Mouse (Mus musculus) liver, embryonic 14.5 days (tissue): Measurements from ENCODE around the gene Gck. TPM values are rescaled to one million over a fixed set of nuclear protein-coding genes. Genes with fewer than 3 reads are reported as not detected.

Experiments
- ATAC-seq: fragments of 200-750 bp; cut with Nextera tagmentation; 2 replicates; pipeline ENCODE4 v1.8.0; 2017; ENCODE audit warnings: moderate number of reproducible peaks, mild to moderate bottlenecking, moderate library complexity; ENCODE audit not compliant: insufficient read depth
- DNase-seq, 3 experiments: peaks; one replicate each; pipeline ENCODE4 v3.0.0-alpha.2; 2012 to 2013; ENCODE audit warnings: low read depth in 3 of 3, low spot score in 3 of 3
- H3K27ac ChIP-seq: fragments of 300-500 bp; sonication (generic); 2 replicates; pipeline ENCODE4 v1.5.1; 2014; ENCODE audit warnings: moderate library complexity, mild to moderate bottlenecking, control low read depth, inconsistent platforms
- H3K27me3 ChIP-seq: fragments of 300-500 bp; sonication (generic); 2 replicates; pipeline ENCODE4 v1.6.1; 2014; ENCODE audit warnings: mild to moderate bottlenecking, low read length, moderate library complexity; ENCODE audit not compliant: control insufficient read depth, insufficient read depth
- H3K36me3 ChIP-seq: fragments of 300-500 bp; sonication (generic); replicated peaks from 2 replicates; pipeline ENCODE4 v1.6.1; 2014; ENCODE audit warnings: low read depth; ENCODE audit not compliant: control insufficient read depth, insufficient read depth
- H3K4me1 ChIP-seq, 2 experiments: fragments of 200-500 bp in 1 of 2; fragments of 300-500 bp in 1 of 2; sonication (generic) in 1 of 2; replicated peaks; 2 replicates each; pipeline ENCODE4 v1.6.1; 2012 to 2014; ENCODE audit warnings: antibody characterized with exemption in 1 of 2, inconsistent platforms in 1 of 2, low read length in 1 of 2; ENCODE audit not compliant: control insufficient read depth in 2 of 2, insufficient read depth in 2 of 2
- H3K4me2 ChIP-seq: fragments of 300-500 bp; sonication (generic); 2 replicates; pipeline ENCODE4 v1.6.1; 2014; ENCODE audit warnings: low read depth, mild to moderate bottlenecking, control low read depth, moderate library complexity
- H3K4me3 ChIP-seq, 2 experiments: fragments of 200-500 bp in 1 of 2; fragments of 300-500 bp in 1 of 2; sonication (generic) in 1 of 2; 2 replicates each; pipeline ENCODE4 v1.5.1; 2012 to 2014; ENCODE audit warnings: low read depth in 2 of 2, low read length in 2 of 2, mild to moderate bottlenecking in 2 of 2, control low read depth in 1 of 2, inconsistent platforms in 1 of 2, moderate library complexity in 1 of 2; ENCODE audit not compliant: insufficient read depth in 1 of 2
- H3K9ac ChIP-seq: fragments of 300-500 bp; sonication (generic); replicated peaks from 2 replicates; pipeline ENCODE4 v1.6.1; 2014; ENCODE audit warnings: mild to moderate bottlenecking, control low read depth, moderate library complexity
- H3K9me3 ChIP-seq: fragments of 300-500 bp; sonication (generic); 2 replicates; pipeline ENCODE4 v1.6.1; 2016; ENCODE audit warnings: low read length, mixed read lengths; ENCODE audit not compliant: control insufficient read depth
- CTCF ChIP-seq: IDR thresholded peaks from 2 replicates; pipeline ENCODE4 v1.5.1; 2016; ENCODE audit warnings: antibody characterized with exemption, low read depth, control low read depth
- EP300 ChIP-seq: IDR thresholded peaks from 2 replicates; pipeline ENCODE4 v1.6.1; 2016; ENCODE audit warnings: antibody characterized with exemption, low read depth
- WGBS: fragments of 180-500 bp; shearing (Covaris S2); extraction: QIAGEN DNeasy Blood & Tissue Kit; methylation state at CpG from one replicate; pipeline ENCODE4 v1.1.7; 2014; ENCODE audit not compliant: insufficient replicate concordance; 5-methylcytosine and 5-hydroxymethylcytosine counted together
- polyA plus RNA-seq, 2 experiments: library from polyadenylated mRNA; depleted of rRNA in 1 of 2; stranded (reverse) in 1 of 2; unstranded in 1 of 2; fragments of >200 nt; fragmentation: Nextera tagmentation in 1 of 2; extraction: Ambion mirVana in 1 of 2; gene quantifications; 2 replicates each; pipeline versions ENCODE4 v1.2.1 to v1.2.3; 2012 to 2014

Gck gene
- polyA plus RNA-seq, 2 experiments: 0.15 to 0.20 TPM

DNA sequence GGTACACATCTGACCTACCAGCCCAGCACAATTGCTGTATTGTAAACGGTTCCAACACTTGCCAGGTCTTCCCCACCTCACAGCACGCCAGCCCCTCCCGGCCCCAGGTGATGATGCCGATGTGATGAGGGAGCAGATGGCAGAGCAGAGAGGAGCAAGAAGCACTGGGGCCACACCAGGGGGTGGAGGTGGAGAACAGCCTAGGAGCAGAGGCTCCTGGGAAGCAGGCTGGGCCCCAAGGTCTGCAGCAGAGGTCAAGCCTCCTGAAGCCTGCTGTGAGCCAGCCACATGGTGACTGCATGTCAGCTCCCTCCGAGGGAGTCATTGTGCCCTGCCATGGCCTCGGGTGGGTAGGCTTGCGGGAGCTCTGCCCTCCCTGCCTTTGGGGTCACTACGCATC is 30.7 kb upstream of the Gck start:
- ATAC-seq: no peak
- Histone ChIP-seq H3K36me3 (no peaks in the 10 kb centered on the region), H3K4me2 (no peak overlapping the region), H3K9ac (no peak overlapping the region), H3K4me1 (no peaks in the 10 kb centered on the region), H3K27me3 (no peaks in the 10 kb centered on the region), H3K9me3 (no peaks in the 10 kb centered on the region), H3K27ac (no peak overlapping the region), H3K4me3 (no peak overlapping the region)
- TF ChIP-seq EP300 (no peak), CTCF (no peak)
- WGBS: 57% methylated on average over 8 of the region's 8 CpGs
- no peak for DNase-seq

DNA sequence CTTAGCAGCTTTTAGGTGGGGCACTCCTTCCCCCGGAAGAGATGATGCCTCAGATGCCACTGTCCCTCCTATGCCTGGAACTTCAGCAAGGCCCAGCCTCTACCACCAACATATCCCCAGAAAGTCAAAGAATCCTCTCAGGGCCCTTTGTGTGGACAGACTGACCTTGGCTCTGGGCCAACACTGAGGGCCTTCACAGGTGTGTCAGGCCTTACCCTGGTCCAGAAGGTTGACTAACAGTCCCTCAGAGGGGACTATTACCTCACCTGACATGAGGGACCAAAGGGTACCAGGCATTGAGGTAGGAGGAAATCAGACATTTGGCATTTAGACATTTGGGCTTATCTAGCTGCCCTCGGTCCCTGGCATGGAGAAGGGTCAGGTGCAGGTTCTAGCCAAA is 30.2 kb upstream of the Gck start:
- Histone ChIP-seq H3K4me2 (no peak overlapping the region), H3K4me3 (no peak overlapping the region), H3K4me1 (no peaks in the 10 kb centered on the region), H3K27ac (no peak overlapping the region), H3K27me3 (no peaks in the 10 kb centered on the region), H3K36me3 (no peaks in the 10 kb centered on the region), H3K9me3 (no peaks in the 10 kb centered on the region), H3K9ac (no peak overlapping the region)
- WGBS: 60% methylated on average over 2 of the region's 2 CpGs
- DNase-seq (no peak), ATAC-seq (no peak)
- TF ChIP-seq EP300 (no peak), CTCF (no peak)

DNA sequence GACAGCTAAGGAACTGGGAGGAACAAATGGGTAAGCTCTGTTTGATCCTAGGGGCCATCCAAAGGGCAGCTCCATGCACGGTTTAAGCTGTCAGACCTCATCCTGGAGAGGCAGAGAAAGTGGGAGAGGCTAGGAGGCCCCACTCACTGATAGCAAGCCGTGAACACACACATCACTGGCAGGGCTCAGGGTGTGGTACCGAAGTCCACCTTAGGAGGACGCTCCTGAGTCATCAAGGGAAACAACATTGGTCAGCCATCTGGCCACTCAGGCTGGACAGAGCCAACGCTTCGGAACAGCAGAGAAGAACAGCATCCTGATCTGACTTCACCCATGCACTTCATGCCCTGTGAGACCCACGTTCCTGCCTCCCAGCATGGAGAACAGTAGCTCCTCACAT is 29.2 kb upstream of the Gck start:
- Histone ChIP-seq H3K4me1 (no peaks in the 10 kb centered on the region), H3K4me3 (no peak overlapping the region), H3K36me3 (no peaks in the 10 kb centered on the region), H3K9ac (no peak overlapping the region), H3K27me3 (no peaks in the 10 kb centered on the region), H3K9me3 (no peaks in the 10 kb centered on the region), H3K4me2 (no peak overlapping the region), H3K27ac (no peak overlapping the region)
- DNase-seq: no peak
- no peak for ATAC-seq
- 58% methylated on average over 7 of the region's 7 CpGs for WGBS
- 0 out of 2 replicates have a peak, but pooled peaks have one; percentile 17 for TF ChIP-seq CTCF
- no peak for TF ChIP-seq EP300

DNA sequence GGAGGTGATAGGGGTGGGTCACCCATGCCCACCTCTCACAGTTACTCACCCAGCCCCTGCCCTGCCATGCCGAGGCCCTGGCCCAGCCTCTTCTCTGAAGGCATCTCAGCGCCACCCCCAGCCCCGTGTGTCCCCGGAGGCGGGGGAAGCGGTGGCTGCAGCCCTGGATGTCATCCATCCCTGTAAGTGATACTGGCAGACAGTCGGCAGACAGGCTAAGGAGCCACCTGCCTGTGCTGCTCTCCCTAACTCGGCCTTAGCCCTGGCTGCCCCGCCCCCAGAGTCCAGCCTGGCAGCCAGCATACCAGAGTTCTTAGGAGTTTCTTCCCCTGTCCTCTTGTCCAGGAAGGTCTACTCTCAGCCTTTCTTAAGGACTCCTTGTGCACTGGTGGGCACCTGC is 26.2 kb upstream of the Gck start:
- no peaks in the 10 kb centered on the region for H3K27me3 ChIP-seq
- no peaks in the 10 kb centered on the region for H3K9me3 ChIP-seq
- no peak overlapping the region for H3K27ac ChIP-seq
- H3K4me1 ChIP-seq: no peaks in the 10 kb centered on the region
- no peak overlapping the region for H3K9ac ChIP-seq
- H3K36me3 ChIP-seq: no peaks in the 10 kb centered on the region
- DNase-seq (no peak), ATAC-seq (no peak)
- no peak for TF ChIP-seq CTCF
- TF ChIP-seq EP300: no peak
- no peak overlapping the region for H3K4me3 ChIP-seq
- WGBS: 43% methylated on average over 9 of the region's 9 CpGs
- H3K4me2 ChIP-seq: no peak overlapping the region

DNA sequence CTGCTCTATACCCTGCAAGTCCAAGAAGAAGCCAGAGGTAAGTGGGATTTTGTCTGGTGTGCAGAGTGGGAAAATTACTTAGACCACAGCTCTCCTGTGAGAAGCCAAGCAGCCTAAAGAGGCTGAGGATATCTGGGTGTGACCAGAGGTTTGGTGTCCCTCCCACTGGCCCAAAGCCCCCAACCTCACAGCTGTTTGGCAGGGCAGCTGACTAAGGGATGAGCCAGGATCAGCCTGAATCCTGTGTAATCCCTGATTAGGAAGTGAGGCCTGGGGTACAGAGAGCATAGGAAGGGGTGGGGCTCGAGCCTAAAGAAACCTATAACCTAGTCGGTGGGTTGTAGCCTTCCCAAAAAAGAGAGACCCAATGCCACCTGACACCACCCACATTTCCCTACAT is 25.2 kb upstream of the Gck start:
- H3K4me1 ChIP-seq: no peaks in the 10 kb centered on the region
- no peak overlapping the region for H3K27ac ChIP-seq
- no peaks in the 10 kb centered on the region for H3K27me3 ChIP-seq
- DNase-seq (no peak), ATAC-seq (no peak)
- H3K36me3 ChIP-seq: no peaks in the 10 kb centered on the region
- no peak overlapping the region for H3K9ac ChIP-seq
- H3K9me3 ChIP-seq: no peaks in the 10 kb centered on the region
- WGBS: 54% methylated on average over 2 of the region's 2 CpGs
- no peak for TF ChIP-seq CTCF
- TF ChIP-seq EP300: no peak
- H3K4me3 ChIP-seq: no peak overlapping the region
- no peak overlapping the region for H3K4me2 ChIP-seq
